Mouse (Mus musculus): ENCODE data around the gene Slc25a40.

The Slc25a40 gene

DNA sequence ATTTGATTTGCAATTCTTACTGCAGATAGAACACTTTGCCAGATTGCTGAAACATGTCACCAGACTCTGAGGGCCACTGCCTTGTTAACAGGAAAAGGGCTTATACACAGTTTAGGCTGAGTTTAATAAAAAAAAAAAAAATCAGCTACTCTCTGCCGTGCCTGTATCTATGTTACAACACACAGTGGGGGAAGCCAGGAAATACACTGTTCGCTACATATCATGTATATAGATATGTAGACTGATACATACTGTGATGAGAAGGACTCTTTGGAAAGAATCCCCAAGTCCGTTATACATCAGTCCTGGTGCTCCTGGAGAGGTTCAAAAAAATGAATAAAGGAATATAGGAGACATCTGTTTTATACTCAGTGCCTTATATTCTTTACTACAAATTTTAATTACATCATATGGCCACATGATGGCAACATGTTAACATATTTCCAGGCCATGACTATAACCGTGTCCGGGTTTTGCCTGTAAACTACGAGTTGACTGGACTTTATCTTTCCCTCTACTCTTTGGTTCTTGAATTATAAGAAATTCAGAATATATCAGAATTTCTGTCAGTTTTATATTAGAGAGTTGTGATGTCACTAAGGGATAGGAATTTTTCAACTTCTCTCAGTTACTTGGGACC lies 66.9 kb downstream of the Slc25a40 start:
- no peak for DNase-seq (ENCODE audit: inconsistent ontology term)

- DNase-seq (ENCODE audit: inconsistent ontology term), result no peak
Measured at GRCm38 (mm10) chr5:8491778-8492177, 69.1 kb downstream of the Slc25a40 start.
